Mouse (Mus musculus): ENCODE measurements around the gene Clasp2. TPM values are rescaled to one million over a fixed set of nuclear protein-coding genes. Genes with fewer than 3 reads are reported as not detected.

Clasp2 gene
- total and polyA plus RNA-seq, 2 experiments from 2014 or later, result 107 to 242 TPM

DNA sequence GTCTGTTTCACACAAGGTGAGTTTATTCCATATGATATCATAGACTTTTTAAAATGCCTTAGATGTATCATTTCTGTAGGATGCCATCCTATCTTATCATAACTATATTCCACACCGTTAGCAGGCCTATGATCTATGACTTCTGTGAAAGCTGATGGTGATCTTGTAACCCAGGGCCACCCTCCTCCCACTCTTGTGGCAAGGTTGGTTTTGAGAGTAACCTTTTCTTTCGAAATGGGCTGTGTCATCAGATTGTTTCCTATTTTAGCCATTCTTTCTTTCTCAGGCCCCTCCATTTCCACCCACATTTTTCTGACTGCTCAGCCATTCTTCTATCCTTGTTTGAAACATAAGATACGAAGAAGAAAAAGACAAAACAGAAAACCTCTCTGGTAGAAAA lies 88.9 kb downstream of the Clasp2 start:
- no peak for ATAC-seq
- H3K27ac ChIP-seq, result no peak overlapping the region
- no peaks in the 10 kb centered on the region for H3K4me1 ChIP-seq (ENCODE audit: insufficient read depth, low read length)
- H3K27me3 ChIP-seq (ENCODE audit: insufficient read depth, low read length), result no peaks in the 10 kb centered on the region
- H3K4me2 ChIP-seq (ENCODE audit: low read depth, low read length), result no peak overlapping the region
- H3K4me3 ChIP-seq (ENCODE audit: low read length), result no peak overlapping the region
- 81% methylated on average over 3 of the region's 3 CpGs for WGBS
- H3K9ac ChIP-seq (replicated peaks; ENCODE audit: low read length), result no peak overlapping the region
- H3K36me3 ChIP-seq (ENCODE audit: insufficient read depth, low read length), result no peaks in the 10 kb centered on the region
- TF ChIP-seq CTCF (IDR thresholded peaks at IDR 0.05; ENCODE audit: low read depth), result no peak
- DNase-seq (ENCODE audit: low spot score), result no peak
- H3K9me3 ChIP-seq (ENCODE audit: low read length), result no peaks in the 10 kb centered on the region

DNA sequence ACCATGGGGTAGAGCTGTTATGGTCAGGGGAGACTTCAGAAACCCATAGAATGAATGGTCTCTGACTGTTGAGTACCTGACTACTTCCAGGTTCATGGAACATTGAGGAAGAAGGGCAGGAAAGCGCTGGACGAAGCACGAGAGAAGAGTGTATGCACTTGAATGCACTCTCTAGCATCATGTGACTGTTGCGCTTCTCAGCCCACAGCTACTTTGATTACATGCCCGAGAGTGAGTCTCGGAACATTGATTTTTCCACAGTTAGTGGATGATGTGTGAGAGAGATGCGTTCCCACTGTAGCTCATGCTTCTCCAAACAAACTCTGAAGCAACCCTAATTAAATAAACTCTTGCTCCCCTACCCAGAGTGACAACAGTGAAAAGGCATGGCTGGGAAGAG lies 92.2 kb downstream of the Clasp2 start:
- ATAC-seq, result no peak

GRCm38 (mm10) chr9:113837001-113837400 lies 95.7 kb downstream of the Clasp2 start:
- no peak overlapping the region for H3K9ac ChIP-seq (replicated peaks; ENCODE audit: low read length)
- TF ChIP-seq CTCF (IDR thresholded peaks at IDR 0.05; ENCODE audit: low read depth), result no peak
- no peak overlapping the region for H3K27ac ChIP-seq
- ATAC-seq (no peak), DNase-seq (ENCODE audit: low spot score) (no peak)
- no peak overlapping the region for H3K4me2 ChIP-seq (ENCODE audit: low read depth, low read length)
- peaks cover 6% of the 10 kb centered on the region for H3K36me3 ChIP-seq (ENCODE audit: insufficient read depth, low read length)
- H3K4me1 ChIP-seq (ENCODE audit: insufficient read depth, low read length), result no peaks in the 10 kb centered on the region
- no peaks in the 10 kb centered on the region for H3K27me3 ChIP-seq (ENCODE audit: insufficient read depth, low read length)
- no peak overlapping the region for H3K4me3 ChIP-seq (ENCODE audit: low read length)
- no peaks in the 10 kb centered on the region for H3K9me3 ChIP-seq (ENCODE audit: low read length)
- WGBS, result 78% methylated on average over 4 of the region's 4 CpGs

More for the DNA sequence above, 92.2 kb downstream of the Clasp2 start:
- H3K36me3 ChIP-seq (ENCODE audit: insufficient read depth, low read length), result no peaks in the 10 kb centered on the region; the same call in 1 of the 2 replicates
- H3K9ac ChIP-seq (replicated peaks; ENCODE audit: low read length), result no peak overlapping the region
- no peak overlapping the region for H3K27ac ChIP-seq
- H3K9me3 ChIP-seq (ENCODE audit: low read length), result no peaks in the 10 kb centered on the region
- DNase-seq (ENCODE audit: low spot score), result no peak
- no peaks in the 10 kb centered on the region for H3K4me1 ChIP-seq (ENCODE audit: insufficient read depth, low read length)
- 85% methylated on average over 7 of the region's 7 CpGs for WGBS
- H3K27me3 ChIP-seq (ENCODE audit: insufficient read depth, low read length), result no peaks in the 10 kb centered on the region
- TF ChIP-seq CTCF (IDR thresholded peaks at IDR 0.05; ENCODE audit: low read depth), result no peak
- no peak overlapping the region for H3K4me3 ChIP-seq (ENCODE audit: low read length)
- no peak overlapping the region for H3K4me2 ChIP-seq (ENCODE audit: low read depth, low read length)

- Histone ChIP-seq H3K27me3 (ENCODE audit: insufficient read depth, low read length) (no peaks in the 10 kb centered on the region), H3K36me3 (ENCODE audit: insufficient read depth, low read length) (peaks cover 7% of the 10 kb centered on the region), H3K4me1 (ENCODE audit: insufficient read depth, low read length) (no peaks in the 10 kb centered on the region), H3K4me2 (ENCODE audit: low read depth, low read length) (no peak overlapping the region), H3K9ac (replicated peaks; ENCODE audit: low read length) (no peak overlapping the region), H3K4me3 (ENCODE audit: low read length) (no peak overlapping the region), H3K9me3 (ENCODE audit: low read length) (no peaks in the 10 kb centered on the region), H3K27ac (no peak overlapping the region)
- TF ChIP-seq CTCF (IDR thresholded peaks at IDR 0.05; ENCODE audit: low read depth), result no peak
- WGBS, result 83% methylated on average over 5 of the region's 5 CpGs
- DNase-seq (ENCODE audit: low spot score) (no peak), ATAC-seq (0 out of 2 replicates have a peak, but pooled peaks have one; percentile 29)
Observed at GRCm38 (mm10) chr9:113837461-113837860, 96.2 kb downstream of the Clasp2 start.

GRCm38 (mm10) chr9:113844029-113844428 lies 102.8 kb downstream of the Clasp2 start:
- Histone ChIP-seq H3K36me3 (ENCODE audit: insufficient read depth, low read length) (peaks cover 27% of the 10 kb centered on the region), H3K9ac (replicated peaks; ENCODE audit: low read length) (no peak overlapping the region), H3K4me2 (ENCODE audit: low read depth, low read length) (no peak overlapping the region), H3K4me1 (ENCODE audit: insufficient read depth, low read length) (no peaks in the 10 kb centered on the region), H3K4me3 (ENCODE audit: low read length) (no peak overlapping the region), H3K27me3 (ENCODE audit: insufficient read depth, low read length) (no peaks in the 10 kb centered on the region), H3K9me3 (ENCODE audit: low read length) (no peaks in the 10 kb centered on the region), H3K27ac (no peak overlapping the region)
- TF ChIP-seq CTCF (IDR thresholded peaks at IDR 0.05; ENCODE audit: low read depth), result no peak
- 93% methylated on average over 4 of the region's 4 CpGs for WGBS
- DNase-seq (ENCODE audit: low spot score) (no peak), ATAC-seq (no peak)

DNA sequence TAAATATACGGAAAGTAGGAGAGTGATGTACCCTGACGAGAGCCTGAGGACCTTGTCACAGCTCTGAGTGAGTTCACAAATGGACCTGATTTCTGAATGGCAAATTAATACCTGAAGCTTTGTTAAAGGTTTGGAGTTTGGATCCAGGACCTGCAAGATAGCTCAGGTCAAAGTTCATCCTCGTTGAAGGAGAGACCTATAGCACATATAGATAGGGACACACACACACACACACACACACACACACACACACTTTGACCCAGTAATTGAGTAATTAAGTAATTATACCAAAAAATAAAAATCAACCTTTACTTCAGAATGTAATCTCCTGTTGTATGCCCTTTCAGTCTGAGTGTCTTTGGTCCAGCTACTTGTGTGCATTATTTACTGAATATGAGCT lies 114.2 kb downstream of the Clasp2 start:
- no peaks in the 10 kb centered on the region for H3K4me1 ChIP-seq (ENCODE audit: insufficient read depth, low read length)
- H3K4me2 ChIP-seq (ENCODE audit: low read depth, low read length), result no peak overlapping the region
- peaks cover 55% of the 10 kb centered on the region for H3K36me3 ChIP-seq (ENCODE audit: insufficient read depth, low read length)
- TF ChIP-seq CTCF (IDR thresholded peaks at IDR 0.05; ENCODE audit: low read depth), result no peak
- DNase-seq (ENCODE audit: low spot score) (no peak), ATAC-seq (no peak)
- no peak overlapping the region for H3K9ac ChIP-seq (replicated peaks; ENCODE audit: low read length)
- no peak overlapping the region for H3K4me3 ChIP-seq (ENCODE audit: low read length)
- H3K27me3 ChIP-seq (ENCODE audit: insufficient read depth, low read length), result no peaks in the 10 kb centered on the region
- H3K9me3 ChIP-seq (ENCODE audit: low read length), result no peaks in the 10 kb centered on the region
- H3K27ac ChIP-seq, result no peak overlapping the region
- 87% methylated on average over 3 of the region's 3 CpGs for WGBS

DNA sequence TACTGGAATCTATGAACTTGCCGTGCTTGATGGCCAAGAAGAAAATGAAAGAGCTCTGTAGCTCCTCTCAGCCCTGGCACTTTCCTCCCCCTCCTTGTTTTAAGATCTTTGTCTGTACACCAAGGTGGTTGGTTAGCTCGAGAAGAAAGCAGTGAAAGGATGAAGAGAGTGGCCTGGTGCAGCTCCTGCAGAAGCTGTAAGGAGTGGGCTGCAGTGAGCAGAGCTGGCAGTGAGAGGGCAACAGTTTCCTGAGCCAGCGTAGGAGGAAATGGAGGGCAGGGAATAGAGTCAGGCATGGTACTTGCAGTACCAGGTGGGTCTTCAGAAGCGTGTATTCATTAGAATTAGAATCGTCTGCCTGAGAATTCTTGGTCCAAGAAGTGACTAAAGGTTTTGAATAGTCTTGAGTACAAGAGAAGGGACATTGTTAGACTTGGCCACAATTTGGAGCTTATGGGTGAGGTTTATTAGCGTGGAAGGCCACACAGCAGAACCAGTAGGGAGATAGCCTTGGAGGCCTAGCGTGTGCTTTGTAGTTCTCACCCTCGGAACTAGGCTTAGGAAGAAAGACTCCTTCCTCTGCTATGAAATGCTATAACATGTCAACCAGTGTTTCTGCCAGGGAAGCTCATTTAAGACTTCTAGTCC lies 116.1 kb downstream of the Clasp2 start:
- H3K27me3 ChIP-seq (ENCODE audit: insufficient read depth, low read length), result no peaks in the 10 kb centered on the region
- H3K4me3 ChIP-seq (ENCODE audit: low read length), result no peak overlapping the region
- no peak overlapping the region for H3K27ac ChIP-seq
- H3K4me2 ChIP-seq (ENCODE audit: low read depth, low read length), result no peak overlapping the region
- DNase-seq (ENCODE audit: low spot score) (no peak), ATAC-seq (no peak)
- H3K36me3 ChIP-seq (ENCODE audit: insufficient read depth, low read length), result peaks cover 38% of the 10 kb centered on the region
- TF ChIP-seq CTCF (IDR thresholded peaks at IDR 0.05; ENCODE audit: low read depth), result no peak
- 89% methylated on average over 8 of the region's 8 CpGs for WGBS
- no peak overlapping the region for H3K9ac ChIP-seq (replicated peaks; ENCODE audit: low read length)
- H3K9me3 ChIP-seq (ENCODE audit: low read length), result no peaks in the 10 kb centered on the region
- no peaks in the 10 kb centered on the region for H3K4me1 ChIP-seq (ENCODE audit: insufficient read depth, low read length)
